In genomic region chr11:96344878-96345159, GRCm38 (mm10) we compare ENCODE assay signal across 17 mouse cellular contexts. TPM values are rescaled to one million over a fixed set of nuclear protein-coding genes. Genes with fewer than 3 reads are reported as not detected.
DNase-seq lines count a peak whose midpoint lies in the region; ATAC-seq lines count a peak whose summit lies in the region.
"Had no signal": no experiment of that assay in that cellular context is flagged by ENCODE, and none has a peak within 500 bp of the region (broad histone marks: within the 10 kb centered on the region; RNA-seq: fewer than 3 reads in every experiment).

No protein-coding gene starts in this region.

- H3K36me3 ChIP-seq in heart, embryonic 10.5 days = 0 out of 2 replicates have a peak, but pooled peaks cover 2% of the 10 kb centered on the region
- H3K36me3 ChIP-seq in lung, embryonic 15.5 days = no peaks in the 10 kb centered on the region
- H3K36me3 ChIP-seq in limb, embryonic 11.5 days (ENCODE audit: control insufficient read depth, insufficient read depth, low read length) = no peaks in the 10 kb centered on the region

- no peak for ATAC-seq in lung, embryonic 15.5 days (ENCODE audit: borderline replicate concordance, extremely low read depth, low FRiP score, low TSS enrichment)
- no peak for ATAC-seq in limb, embryonic 11.5 days (ENCODE audit: insufficient number of reproducible peaks, low FRiP score, low TSS enrichment, low read depth)

- peak overlapping the region; percentile 70 for H3K9ac ChIP-seq in lung, embryonic 15.5 days
- no peak overlapping the region for H3K9ac ChIP-seq in limb, embryonic 11.5 days (ENCODE audit: low read length)
- H3K9ac ChIP-seq: liver, embryonic 14.5 days had no signal

- intact Hi-C loops in heart, postnatal 25 days (cut with DNase I) = no loop called here

- peaks cover 60% of the 10 kb centered on the region for H3K4me1 ChIP-seq in heart, embryonic 10.5 days
- H3K4me1 ChIP-seq in lung, embryonic 15.5 days = peaks cover 43% of the 10 kb centered on the region
- H3K4me1 ChIP-seq in limb, embryonic 11.5 days (ENCODE audit: control insufficient read depth, insufficient read depth, low read length) = peaks cover 43% of the 10 kb centered on the region

- H3K4me2 ChIP-seq in lung, embryonic 15.5 days = peak overlapping the region; percentile 80
- peak overlapping the region; percentile 56; the same call in 1 of the 2 replicates for H3K4me2 ChIP-seq in limb, embryonic 11.5 days (ENCODE audit: low read depth, severe bottlenecking)
- H3K4me2 ChIP-seq: midbrain, embryonic 11.5 days had no signal

- peak overlapping the region; percentile 80 for H3K27ac ChIP-seq in heart, embryonic 10.5 days
- peak overlapping the region; percentile 99 for H3K27ac ChIP-seq in lung, embryonic 15.5 days
- H3K27ac ChIP-seq in limb, embryonic 11.5 days (replicated peaks; ENCODE audit: low read depth, low read length) = no peak overlapping the region
- H3K27ac ChIP-seq: liver, embryonic 14.5 days had no signal

- peaks cover 98% of the 10 kb centered on the region for H3K27me3 ChIP-seq in heart, embryonic 10.5 days (ENCODE audit: insufficient read depth, poor library complexity, severe bottlenecking)
- H3K27me3 ChIP-seq in lung, embryonic 15.5 days = peaks cover 65% of the 10 kb centered on the region
- H3K27me3 ChIP-seq in limb, embryonic 11.5 days (ENCODE audit: control insufficient read depth, insufficient read depth, low read length) = peaks cover 87% of the 10 kb centered on the region

- WGBS in heart, embryonic 10.5 days = 21% methylated on average over 6 of the region's 6 CpGs
- WGBS in lung, embryonic 15.5 days = 24% methylated on average over 6 of the region's 6 CpGs
- WGBS in limb, embryonic 11.5 days = 4% methylated on average over 6 of the region's 6 CpGs

- no peak for DNase-seq in heart, embryonic 10.5 days (ENCODE audit: low spot score)
- no peak for DNase-seq in heart, postnatal 25 days (ENCODE audit: low spot score)
- DNase-seq in lung, postnatal 25 days (ENCODE audit: low spot score) = no peak
- no peak for DNase-seq in limb, embryonic 11.5 days (ENCODE audit: low spot score)
- DNase-seq in cerebellum, postnatal 10 days = no peak
- DNase-seq in right cerebral cortex, postnatal 14 days = no peak
- no peak for DNase-seq in ovary, adult 18-20 months (ENCODE audit: low spot score)
- DNase-seq: cerebellum, postnatal 14 days; thymus, postnatal 36 days had no signal

- peak overlapping the region; percentile 62 for H3K4me3 ChIP-seq in heart, embryonic 10.5 days
- peak overlapping the region; percentile 34 for H3K4me3 ChIP-seq in lung, embryonic 15.5 days
- H3K4me3 ChIP-seq in limb, embryonic 11.5 days (ENCODE audit: low read depth, low read length) = no peak overlapping the region

- H3K9me3 ChIP-seq in heart, embryonic 10.5 days = no peaks in the 10 kb centered on the region
- H3K9me3 ChIP-seq in lung, embryonic 15.5 days = no peaks in the 10 kb centered on the region
- no peaks in the 10 kb centered on the region for H3K9me3 ChIP-seq in limb, embryonic 11.5 days (ENCODE audit: control insufficient read depth, low read length)

RNA-seq across cellular contexts. Expression of gene Hoxb2, which starts 5.5 kb away (rescaled TPM):
- 5.7 and 27.6 TPM in 2 replicates for polyA plus RNA-seq in heart, embryonic 10.5 days (2016; fragmentation: Nextera tagmentation; extraction: Ambion mirVana)
- 1 to 10 TPM in 1 of 2 experiments, under 1 TPM in 1; 0.81 to 1.3 TPM for total RNA-seq in heart, postnatal 25 days (2021)
- 36.9 and 39.2 TPM in 2 replicates for polyA plus RNA-seq in lung, embryonic 15.5 days (2015; fragmentation: Nextera tagmentation; extraction: Ambion mirVana)
- polyA plus RNA-seq in limb, embryonic 11.5 days (2014; fragmentation: Nextera tagmentation; extraction: Ambion mirVana) = 7.5 and 10.7 TPM in 2 replicates
- total RNA-seq: layer of hippocampus, postnatal 14 days; neutrophil, adult 5-6 weeks had no signal
- polyA plus RNA-seq: C2C12; midbrain, embryonic 11.5 days had no signal

RNA-seq across cellular contexts. Expression of gene Hoxb1, which starts 20.7 kb away (rescaled TPM):
- polyA plus RNA-seq in heart, embryonic 10.5 days (2016; fragmentation: Nextera tagmentation; extraction: Ambion mirVana) = 0.20 and 3.3 TPM in 2 replicates
- not detected for total RNA-seq in heart, postnatal 25 days (2021)
- polyA plus RNA-seq in lung, embryonic 15.5 days (2015; fragmentation: Nextera tagmentation; extraction: Ambion mirVana) = 0.14 TPM in 1 of 2 replicates, not detected in the other
- polyA plus RNA-seq in limb, embryonic 11.5 days (2014; fragmentation: Nextera tagmentation; extraction: Ambion mirVana) = 0.58 TPM in 1 of 2 replicates, not detected in the other
- total RNA-seq: hematopoietic stem cell, adult 5-6 weeks; layer of hippocampus, postnatal 14 days; neutrophil, adult 5-6 weeks had no signal
- polyA plus RNA-seq: C2C12; midbrain, embryonic 11.5 days; spleen, adult 2 months had no signal

RNA-seq across cellular contexts. Expression of gene Hoxb3, which starts 21.7 kb away (rescaled TPM):
- 0.42 and 1.8 TPM in 2 replicates for polyA plus RNA-seq in heart, embryonic 10.5 days (2016; fragmentation: Nextera tagmentation; extraction: Ambion mirVana)
- total RNA-seq in heart, postnatal 25 days (2021) = under 1 TPM; 0.36 to 0.45 TPM
- polyA plus RNA-seq in lung, embryonic 15.5 days (2015; fragmentation: Nextera tagmentation; extraction: Ambion mirVana) = 3.0 and 3.8 TPM in 2 replicates
- polyA plus RNA-seq in limb, embryonic 11.5 days (2014; fragmentation: Nextera tagmentation; extraction: Ambion mirVana) = 0.68 and 0.78 TPM in 2 replicates
- total RNA-seq: layer of hippocampus, postnatal 14 days had no signal
- polyA plus RNA-seq: C2C12; midbrain, embryonic 11.5 days had no signal

RNA-seq across cellular contexts. Expression of gene Hoxb4, which starts 26.8 kb away (rescaled TPM):
- polyA plus RNA-seq in heart, embryonic 10.5 days (2016; fragmentation: Nextera tagmentation; extraction: Ambion mirVana) = 0.31 and 2.0 TPM in 2 replicates
- under 1 TPM; 0.57 to 0.59 TPM for total RNA-seq in heart, postnatal 25 days (2021)
- 4.3 and 4.4 TPM in 2 replicates for polyA plus RNA-seq in lung, embryonic 15.5 days (2015; fragmentation: Nextera tagmentation; extraction: Ambion mirVana)
- 0.33 and 0.45 TPM in 2 replicates for polyA plus RNA-seq in limb, embryonic 11.5 days (2014; fragmentation: Nextera tagmentation; extraction: Ambion mirVana)
- total RNA-seq: layer of hippocampus, postnatal 14 days had no signal
- polyA plus RNA-seq: midbrain, embryonic 11.5 days had no signal

RNA-seq across cellular contexts. Expression of gene Hoxb5, which starts 41.7 kb away (rescaled TPM):
- 1.0 and 5.2 TPM in 2 replicates for polyA plus RNA-seq in heart, embryonic 10.5 days (2016; fragmentation: Nextera tagmentation; extraction: Ambion mirVana)
- under 1 TPM; 0.10 to 0.14 TPM for total RNA-seq in heart, postnatal 25 days (2021)
- 46.1 and 54.1 TPM in 2 replicates for polyA plus RNA-seq in lung, embryonic 15.5 days (2015; fragmentation: Nextera tagmentation; extraction: Ambion mirVana)
- 2.1 and 2.6 TPM in 2 replicates for polyA plus RNA-seq in limb, embryonic 11.5 days (2014; fragmentation: Nextera tagmentation; extraction: Ambion mirVana)
- total RNA-seq: layer of hippocampus, postnatal 14 days; neutrophil, adult 5-6 weeks had no signal
- polyA plus RNA-seq: C2C12; midbrain, embryonic 11.5 days had no signal
